Mouse (Mus musculus): Measurements from ENCODE around the gene Slc22a30. TPM values are rescaled to one million over a fixed set of nuclear protein-coding genes. Genes with fewer than 3 reads are reported as not detected.
"Not testable (repeated sequence)": the region's sequence is repeated elsewhere in the genome, so short reads cannot be mapped to it uniquely, and the experiment has no call there.

Gene Slc22a30
- polyA plus RNA-seq (2015; fragmentation: Nextera tagmentation; extraction: Ambion mirVana) = not detected in 2 replicates

DNA sequence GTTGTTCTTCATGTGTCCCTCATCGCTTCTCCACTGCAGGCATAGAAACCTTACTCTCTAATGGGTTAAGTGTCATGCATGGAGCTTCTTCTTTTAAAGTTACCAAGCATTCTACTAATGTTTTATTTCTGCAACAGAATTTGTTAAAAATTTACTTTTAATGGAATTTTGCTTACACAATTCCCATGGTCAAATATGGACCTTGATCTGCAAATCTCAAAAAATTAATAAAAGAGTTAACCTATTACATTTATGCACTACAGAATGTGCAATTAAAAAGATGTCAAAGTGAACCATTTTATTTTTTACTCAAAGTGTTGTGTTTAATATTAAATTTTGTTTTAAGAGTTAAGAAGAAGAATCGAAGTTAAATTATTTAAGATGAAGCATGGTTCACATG is at the start of gene Slc22a30:
Slc22a30 (minus strand) TSS at position 101 of the 400 bp plus-strand sequence.
- ATAC-seq (ENCODE audit: insufficient number of reproducible peaks, low FRiP score, low TSS enrichment, low read depth); H3K27ac ChIP-seq (replicated peaks); H3K9ac ChIP-seq; H3K27me3 ChIP-seq; H3K9me3 ChIP-seq (replicated peaks); H3K36me3 ChIP-seq; H3K4me2 ChIP-seq (replicated peaks); H3K4me1 ChIP-seq; H3K4me3 ChIP-seq (replicated peaks): not testable (repeated sequence)
- WGBS = 81% methylated on average over 1 of the region's 2 CpGs

GRCm38 (mm10) chr19:8448321-8448720 is 43.4 kb upstream of the Slc22a30 start:
- Histone ChIP-seq H3K9ac (no peak overlapping the region), H3K27me3 (no peaks in the 10 kb centered on the region), H3K27ac (replicated peaks) (no peak overlapping the region), H3K4me2 (replicated peaks) (no peak overlapping the region), H3K36me3 (no peaks in the 10 kb centered on the region), H3K4me1 (no peaks in the 10 kb centered on the region), H3K4me3 (replicated peaks) (no peak overlapping the region), H3K9me3 (replicated peaks) (no peaks in the 10 kb centered on the region)
- no peak for ATAC-seq (ENCODE audit: insufficient number of reproducible peaks, low FRiP score, low TSS enrichment, low read depth)
- WGBS = 64% methylated on average over 2 of the region's 2 CpGs

DNA sequence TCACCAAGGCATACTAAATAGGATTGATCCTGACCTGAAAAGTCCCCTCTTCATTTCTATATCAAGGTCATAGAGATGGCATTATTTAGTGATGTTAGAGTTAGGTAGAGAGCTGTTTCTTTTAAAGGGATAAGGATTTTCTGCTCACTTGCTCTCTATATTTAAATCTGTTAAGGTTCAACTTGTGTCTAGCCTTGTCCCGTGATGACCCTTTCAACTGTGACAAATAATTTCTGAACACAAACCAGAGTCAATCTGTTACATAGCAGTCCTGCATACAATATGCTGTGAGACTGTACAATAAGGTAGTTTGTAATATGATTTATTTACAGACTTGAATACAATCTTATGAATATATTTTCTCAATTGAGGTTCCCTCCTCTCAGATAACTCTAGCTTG is 42.6 kb upstream of the Slc22a30 start:
- Histone ChIP-seq H3K27me3 (no peaks in the 10 kb centered on the region), H3K4me1 (no peaks in the 10 kb centered on the region), H3K36me3 (no peaks in the 10 kb centered on the region), H3K9me3 (replicated peaks) (no peaks in the 10 kb centered on the region), H3K9ac (no peak overlapping the region), H3K4me3 (replicated peaks) (no peak overlapping the region), H3K4me2 (replicated peaks) (no peak overlapping the region), H3K27ac (replicated peaks) (no peak overlapping the region)
- ATAC-seq (ENCODE audit: insufficient number of reproducible peaks, low FRiP score, low TSS enrichment, low read depth) = no peak
- WGBS = 79% methylated on average over 1 of the region's 1 CpGs

DNA sequence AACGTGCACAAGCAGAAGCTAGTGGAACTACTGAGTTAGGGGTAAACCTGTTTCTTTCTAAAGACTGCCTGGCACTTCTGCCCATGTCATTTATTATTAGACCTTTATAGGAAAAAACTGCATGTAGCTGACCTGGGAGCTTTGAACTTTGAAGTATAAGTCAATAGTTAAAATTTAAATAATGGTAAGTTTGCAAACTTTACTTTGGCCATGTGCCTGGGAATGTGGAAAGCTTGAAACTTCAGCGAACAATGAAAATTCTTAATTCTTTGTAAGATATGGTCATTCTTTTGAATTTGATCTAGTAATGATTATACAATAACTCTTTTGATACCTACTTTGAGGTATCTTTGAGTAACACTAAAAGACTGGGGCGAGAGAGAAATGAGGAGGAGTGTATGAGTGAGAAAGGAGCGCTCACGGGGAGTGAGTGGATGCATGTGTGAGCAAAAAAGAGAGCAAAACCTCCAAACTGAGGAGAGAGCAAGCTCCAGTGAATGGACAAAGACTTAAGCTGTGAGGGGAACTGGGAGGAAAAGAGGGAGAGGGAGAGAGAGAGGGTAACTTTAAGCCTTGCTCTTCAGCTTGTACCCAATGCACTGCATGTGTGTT is 26.2 kb upstream of the Slc22a30 start:
- Histone ChIP-seq H3K4me3 (replicated peaks) (no peak overlapping the region), H3K36me3 (no peaks in the 10 kb centered on the region), H3K4me2 (replicated peaks) (no peak overlapping the region), H3K9me3 (replicated peaks) (no peaks in the 10 kb centered on the region), H3K27me3 (no peaks in the 10 kb centered on the region), H3K9ac (no peak overlapping the region), H3K4me1 (no peaks in the 10 kb centered on the region), H3K27ac (replicated peaks) (no peak overlapping the region)
- no peak for ATAC-seq (ENCODE audit: insufficient number of reproducible peaks, low FRiP score, low TSS enrichment, low read depth)
- WGBS = 84% methylated on average over 5 of the region's 5 CpGs

- H3K4me1 ChIP-seq; H3K4me2 ChIP-seq (replicated peaks); H3K27ac ChIP-seq (replicated peaks); H3K27me3 ChIP-seq; H3K4me3 ChIP-seq (replicated peaks); H3K36me3 ChIP-seq; ATAC-seq (ENCODE audit: insufficient number of reproducible peaks, low FRiP score, low TSS enrichment, low read depth); H3K9me3 ChIP-seq (replicated peaks); H3K9ac ChIP-seq: not testable (repeated sequence)
- WGBS = 45% methylated on average over 14 of the region's 14 CpGs
Observed at GRCm38 (mm10) chr19:8407290-8408021, 2.5 kb upstream of the Slc22a30 start.

Other genes starting within 250 kb of the Slc22a30 start
- not detected in 2 replicates for gene Slc22a29, start 186.2 kb downstream of the Slc22a30 start, polyA plus RNA-seq (2015; fragmentation: Nextera tagmentation; extraction: Ambion mirVana)
- 0.16 TPM in 1 of 2 replicates, not detected in the other for gene Slc22a8, start 186.1 kb upstream of the Slc22a30 start, polyA plus RNA-seq (2015; fragmentation: Nextera tagmentation; extraction: Ambion mirVana)
- gene Slc22a6, start 212.9 kb upstream of the Slc22a30 start, polyA plus RNA-seq (2015; fragmentation: Nextera tagmentation; extraction: Ambion mirVana) = 0.05 and 0.13 TPM in 2 replicates

All from embryonic facial prominence, embryonic 15.5 days (tissue).